Mouse (Mus musculus): ENCODE measurements around the gene Gm11595. TPM values are rescaled to one million over a fixed set of nuclear protein-coding genes. Genes with fewer than 3 reads are reported as not detected.

The Gm11595 gene
- polyA plus RNA-seq, 1 experiment from 2014 or later, result not detected

Other genes with a start within 250 kb of the Gm11595 start
- gene Krt40, start 229.8 kb downstream of the Gm11595 start, polyA plus RNA-seq (2016; fragmentation: Nextera tagmentation; extraction: Ambion mirVana), result not detected in 2 replicates
- not detected in 2 replicates for gene Krtap3-3, start 222.0 kb downstream of the Gm11595 start, polyA plus RNA-seq (2016; fragmentation: Nextera tagmentation; extraction: Ambion mirVana)
- gene Krtap3-2, start 216.1 kb downstream of the Gm11595 start, polyA plus RNA-seq (2016; fragmentation: Nextera tagmentation; extraction: Ambion mirVana), result not detected in 2 replicates
- gene Gm11939, start 213.4 kb downstream of the Gm11595 start, polyA plus RNA-seq (2016; fragmentation: Nextera tagmentation; extraction: Ambion mirVana), result not detected in 2 replicates
- not detected in 2 replicates for gene Krtap3-1, start 206.3 kb downstream of the Gm11595 start, polyA plus RNA-seq (2016; fragmentation: Nextera tagmentation; extraction: Ambion mirVana)
- not detected in 2 replicates for gene Krtap1-5, start 191.9 kb downstream of the Gm11595 start, polyA plus RNA-seq (2016; fragmentation: Nextera tagmentation; extraction: Ambion mirVana)
- gene Krtap1-4, start 189.3 kb downstream of the Gm11595 start, polyA plus RNA-seq (2016; fragmentation: Nextera tagmentation; extraction: Ambion mirVana), result not detected in 2 replicates
- gene Krtap1-3, start 181.6 kb downstream of the Gm11595 start, polyA plus RNA-seq (2016; fragmentation: Nextera tagmentation; extraction: Ambion mirVana), result not detected in 2 replicates
- gene Krtap9-3, start 174.8 kb downstream of the Gm11595 start, polyA plus RNA-seq (2016; fragmentation: Nextera tagmentation; extraction: Ambion mirVana), result not detected in 2 replicates
- not detected in 2 replicates for gene Gm11938, start 169.6 kb downstream of the Gm11595 start, polyA plus RNA-seq (2016; fragmentation: Nextera tagmentation; extraction: Ambion mirVana)
- not detected in 2 replicates for gene Gm11937, start 162.7 kb downstream of the Gm11595 start, polyA plus RNA-seq (2016; fragmentation: Nextera tagmentation; extraction: Ambion mirVana)
- not detected in 2 replicates for gene Krtap2-4, start 158.1 kb downstream of the Gm11595 start, polyA plus RNA-seq (2016; fragmentation: Nextera tagmentation; extraction: Ambion mirVana)
- gene Gm11562, start 152.5 kb downstream of the Gm11595 start, polyA plus RNA-seq (2016; fragmentation: Nextera tagmentation; extraction: Ambion mirVana), result not detected in 2 replicates
- not detected in 2 replicates for gene Krtap4-1, start 144.7 kb downstream of the Gm11595 start, polyA plus RNA-seq (2016; fragmentation: Nextera tagmentation; extraction: Ambion mirVana)
- not detected in 2 replicates for gene Krtap4-2, start 137.8 kb downstream of the Gm11595 start, polyA plus RNA-seq (2016; fragmentation: Nextera tagmentation; extraction: Ambion mirVana)
- gene Krtap4-7, start 128.8 kb downstream of the Gm11595 start, polyA plus RNA-seq (2016; fragmentation: Nextera tagmentation; extraction: Ambion mirVana), result not detected in 2 replicates
- gene Gm11555, start 122.7 kb downstream of the Gm11595 start, polyA plus RNA-seq (2016; fragmentation: Nextera tagmentation; extraction: Ambion mirVana), result not detected in 2 replicates
- not detected in 2 replicates for gene Gm11563, start 114.0 kb downstream of the Gm11595 start, polyA plus RNA-seq (2016; fragmentation: Nextera tagmentation; extraction: Ambion mirVana)
- gene Krtap4-6, start 107.0 kb downstream of the Gm11595 start, polyA plus RNA-seq (2016; fragmentation: Nextera tagmentation; extraction: Ambion mirVana), result not detected in 2 replicates
- gene Gm14190, start 82.2 kb downstream of the Gm11595 start, polyA plus RNA-seq (2016; fragmentation: Nextera tagmentation; extraction: Ambion mirVana), result not detected in 2 replicates
- not detected in 2 replicates for gene Gm14180, start 38.6 kb downstream of the Gm11595 start, polyA plus RNA-seq (2016; fragmentation: Nextera tagmentation; extraction: Ambion mirVana)
- gene Krtap4-8, start 7.8 kb upstream of the Gm11595 start, polyA plus RNA-seq (2016; fragmentation: Nextera tagmentation; extraction: Ambion mirVana), result not detected in 2 replicates
- gene Krtap4-9, start 12.3 kb upstream of the Gm11595 start, polyA plus RNA-seq (2016; fragmentation: Nextera tagmentation; extraction: Ambion mirVana), result not detected in 2 replicates
- gene Gm11596, start 20.6 kb upstream of the Gm11595 start, polyA plus RNA-seq (2016; fragmentation: Nextera tagmentation; extraction: Ambion mirVana), result not detected in 2 replicates
- gene Gm11569, start 26.0 kb upstream of the Gm11595 start, polyA plus RNA-seq (2016; fragmentation: Nextera tagmentation; extraction: Ambion mirVana), result not detected in 2 replicates
- not detected in 2 replicates for gene Gm11554, start 31.5 kb upstream of the Gm11595 start, polyA plus RNA-seq (2016; fragmentation: Nextera tagmentation; extraction: Ambion mirVana)
- gene Krtap4-13, start 37.0 kb upstream of the Gm11595 start, polyA plus RNA-seq (2016; fragmentation: Nextera tagmentation; extraction: Ambion mirVana), result not detected in 2 replicates
- gene Gm11564, start 42.8 kb upstream of the Gm11595 start, polyA plus RNA-seq (2016; fragmentation: Nextera tagmentation; extraction: Ambion mirVana), result not detected in 2 replicates
- gene 2300003K06Rik, start 65.2 kb upstream of the Gm11595 start, polyA plus RNA-seq (2016; fragmentation: Nextera tagmentation; extraction: Ambion mirVana), result not detected in 2 replicates
- gene Krtap4-16, start 78.7 kb upstream of the Gm11595 start, polyA plus RNA-seq (2016; fragmentation: Nextera tagmentation; extraction: Ambion mirVana), result not detected in 2 replicates
- gene Gm11568, start 85.0 kb upstream of the Gm11595 start, polyA plus RNA-seq (2016; fragmentation: Nextera tagmentation; extraction: Ambion mirVana), result not detected in 2 replicates
- gene Gm11559, start 91.6 kb upstream of the Gm11595 start, polyA plus RNA-seq (2016; fragmentation: Nextera tagmentation; extraction: Ambion mirVana), result not detected in 2 replicates
- not detected in 2 replicates for gene Krtap9-1, start 100.5 kb upstream of the Gm11595 start, polyA plus RNA-seq (2016; fragmentation: Nextera tagmentation; extraction: Ambion mirVana)
- gene Gm11567, start 106.3 kb upstream of the Gm11595 start, polyA plus RNA-seq (2016; fragmentation: Nextera tagmentation; extraction: Ambion mirVana), result not detected in 2 replicates
- gene Krtap31-1, start 135.0 kb upstream of the Gm11595 start, polyA plus RNA-seq (2016; fragmentation: Nextera tagmentation; extraction: Ambion mirVana), result not detected in 2 replicates
- gene Gm11565, start 141.8 kb upstream of the Gm11595 start, polyA plus RNA-seq (2016; fragmentation: Nextera tagmentation; extraction: Ambion mirVana), result not detected in 2 replicates
- gene Krtap31-2, start 163.4 kb upstream of the Gm11595 start, polyA plus RNA-seq (2016; fragmentation: Nextera tagmentation; extraction: Ambion mirVana), result not detected in 2 replicates
- not detected in 2 replicates for gene Krtap9-5, start 175.6 kb upstream of the Gm11595 start, polyA plus RNA-seq (2016; fragmentation: Nextera tagmentation; extraction: Ambion mirVana)
- gene Krtap29-1, start 206.1 kb upstream of the Gm11595 start, polyA plus RNA-seq (2016; fragmentation: Nextera tagmentation; extraction: Ambion mirVana), result not detected in 2 replicates
- not detected in 2 replicates for gene Krtap16-1, start 213.7 kb upstream of the Gm11595 start, polyA plus RNA-seq (2016; fragmentation: Nextera tagmentation; extraction: Ambion mirVana)
- gene Krtap17-1, start 221.1 kb upstream of the Gm11595 start, polyA plus RNA-seq (2016; fragmentation: Nextera tagmentation; extraction: Ambion mirVana), result 0.68 and 0.90 TPM in 2 replicates
- gene Krt33a, start 243.3 kb upstream of the Gm11595 start, polyA plus RNA-seq (2016; fragmentation: Nextera tagmentation; extraction: Ambion mirVana), result not detected in 2 replicates

Measured in limb, embryonic 10.5 days (tissue).